Mouse (Mus musculus) heart, adult 2 months (tissue): ENCODE data around the gene Tcf7l1. TPM values are rescaled to one million over a fixed set of nuclear protein-coding genes. Genes with fewer than 3 reads are reported as not detected.
A peak's percentile ranks its signal among the peaks of the same experiment; 100 is the strongest.

Source experiments
- DNase-seq, 2 experiments: peaks; one replicate each; pipeline ENCODE4 v3.0.0; 2021
- H3K27ac ChIP-seq: fragments of 200-600 bp; 2 replicates; pipeline ENCODE4 v1.8.1; 2022
- H3K27me3 ChIP-seq: fragments of 200-500 bp; 2 replicates; pipeline ENCODE4 v1.6.1; 2012; ENCODE audit warnings: mild to moderate bottlenecking, low read length, inconsistent platforms, mixed read lengths; ENCODE audit not compliant: control insufficient read depth, insufficient read depth
- H3K36me3 ChIP-seq: fragments of 200-500 bp; 2 replicates; pipeline ENCODE4 v1.6.1; 2012; ENCODE audit warnings: low read length, inconsistent platforms; ENCODE audit not compliant: control insufficient read depth, insufficient read depth
- H3K4me1 ChIP-seq: fragments of 200-500 bp; 2 replicates; pipeline ENCODE4 v1.6.1; 2011; ENCODE audit warnings: low read length; ENCODE audit not compliant: control insufficient read depth, insufficient read depth
- H3K4me3 ChIP-seq: fragments of 200-600 bp; 2 replicates; pipeline ENCODE4 v1.8.1; 2022
- H3K79me2 ChIP-seq: fragments of 200-500 bp; replicated peaks from 2 replicates; pipeline ENCODE4 v1.6.1; 2012; ENCODE audit warnings: mild to moderate bottlenecking, inconsistent platforms, low read length, moderate library complexity, mixed read lengths; ENCODE audit not compliant: control insufficient read depth, insufficient read depth
- H3K9ac ChIP-seq: fragments of 200-500 bp; 2 replicates; pipeline ENCODE4 v1.6.1; 2012; ENCODE audit warnings: low read depth, mild to moderate bottlenecking, control low read depth, inconsistent platforms, low read length, mixed read lengths
- CTCF ChIP-seq: fragments of 200-600 bp; IDR thresholded peaks from 2 replicates; pipeline ENCODE4 v1.8.1; 2022; ENCODE audit warnings: antibody characterized with exemption, mild to moderate bottlenecking, moderate library complexity
- EP300 ChIP-seq: fragments of 200-500 bp; IDR thresholded peaks from 2 replicates; pipeline ENCODE4 v1.6.1; 2011; ENCODE audit warnings: low read depth, low read length, control low read depth; ENCODE audit not compliant: insufficient read depth
- POLR2A ChIP-seq: fragments of 200-500 bp; IDR thresholded peaks from 2 replicates; pipeline ENCODE4 v1.6.1; 2011; ENCODE audit warnings: mild to moderate bottlenecking, low read depth, low read length, control low read depth; ENCODE audit not compliant: insufficient read depth
- WGBS: fragments of 180-500 bp; shearing (Covaris S2); methylation state at CpG from one replicate; pipeline ENCODE4 v1.1.7; 2018; 5-methylcytosine and 5-hydroxymethylcytosine counted together
- intact Hi-C: fragments of 180-260 bp; cut with DNase I; formaldehyde crosslinking; loops from one replicate; pipeline ENCODE4 v1.15.1; 2025
- polyA plus RNA-seq: library from polyadenylated mRNA; depleted of rRNA; stranded (reverse); fragments of >200 nt; gene quantifications from 2 replicates; pipeline ENCODE4 v1.2.3, GENCODE M21; 2012
- total RNA-seq, 2 experiments: library from RNA; stranded (reverse); gene quantifications; 2 replicates each; pipeline ENCODE4 v1.2.3; 2021

Gene Tcf7l1
- total and polyA plus RNA-seq, 3 experiments = 8.8 to 17.7 (median 10.0) TPM

DNA sequence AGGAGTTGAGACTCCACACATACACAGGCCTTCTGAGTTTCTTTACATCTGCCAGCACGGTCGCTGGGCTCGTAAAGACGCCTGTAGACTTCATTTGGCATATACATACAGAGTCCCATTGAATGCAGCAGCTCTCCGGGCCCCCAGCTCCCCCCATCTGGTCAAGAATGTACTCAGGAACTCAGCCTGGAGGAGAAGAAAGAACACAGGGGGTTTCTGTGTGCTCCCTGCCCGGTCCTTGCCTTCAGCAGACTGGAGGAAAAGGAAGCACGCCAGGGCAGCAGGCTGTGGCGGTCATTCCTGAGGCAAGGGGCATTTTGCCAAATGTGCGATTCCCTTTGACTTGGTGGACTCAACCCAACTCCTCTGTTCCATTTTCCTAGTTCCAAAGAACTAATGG is 20.2 kb downstream of the Tcf7l1 start:
- Histone ChIP-seq H3K9ac (no peak overlapping the region), H3K27me3 (no peaks in the 10 kb centered on the region), H3K27ac (peak overlapping the region; percentile 7), H3K4me1 (peaks cover 4% of the 10 kb centered on the region), H3K4me3 (no peak overlapping the region), H3K36me3 (no peaks in the 10 kb centered on the region; the same call in 1 of the 2 replicates), H3K79me2 (0 out of 2 replicates have a peak, but pooled peaks cover 2% of the 10 kb centered on the region)
- intact Hi-C loops = no loop called here
- 42% methylated on average over 9 of the region's 9 CpGs for WGBS
- peak; percentile 53 to 70 for DNase-seq
- no peak for TF ChIP-seq CTCF
- no peak for TF ChIP-seq POLR2A
- TF ChIP-seq EP300 = no peak

DNA sequence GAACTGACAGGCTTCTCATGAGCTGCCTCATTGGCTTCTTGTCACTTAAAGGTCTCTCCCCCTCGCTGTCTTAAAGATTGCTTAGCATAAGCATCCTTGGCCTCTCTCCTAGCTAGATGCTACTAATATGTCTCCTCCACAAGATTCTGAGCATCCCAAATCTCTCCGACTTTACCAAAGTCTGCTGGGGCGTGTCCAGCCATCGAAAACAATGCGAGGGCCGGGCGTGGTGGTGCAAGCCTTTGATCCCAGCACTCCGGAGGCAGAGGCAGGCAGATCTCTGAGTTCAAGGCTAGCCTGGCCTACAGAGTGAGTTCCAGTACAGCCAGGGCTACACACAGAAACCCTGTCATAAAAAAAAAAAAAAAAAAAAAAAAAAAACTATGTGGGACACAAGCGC is 21.0 kb downstream of the Tcf7l1 start:
- TF ChIP-seq POLR2A = no peak
- no peak for TF ChIP-seq EP300
- TF ChIP-seq CTCF = no peak
- intact Hi-C loops = no loop called here
- no peak overlapping the region for H3K9ac ChIP-seq
- DNase-seq = no peak
- peaks cover 4% of the 10 kb centered on the region for H3K4me1 ChIP-seq
- no peak overlapping the region for H3K27ac ChIP-seq
- no peaks in the 10 kb centered on the region; the same call in 1 of the 2 replicates for H3K36me3 ChIP-seq
- H3K27me3 ChIP-seq = no peaks in the 10 kb centered on the region
- WGBS = 96% methylated on average over 9 of the region's 9 CpGs
- H3K79me2 ChIP-seq = 0 out of 2 replicates have a peak, but pooled peaks cover 2% of the 10 kb centered on the region
- H3K4me3 ChIP-seq = no peak overlapping the region

DNA sequence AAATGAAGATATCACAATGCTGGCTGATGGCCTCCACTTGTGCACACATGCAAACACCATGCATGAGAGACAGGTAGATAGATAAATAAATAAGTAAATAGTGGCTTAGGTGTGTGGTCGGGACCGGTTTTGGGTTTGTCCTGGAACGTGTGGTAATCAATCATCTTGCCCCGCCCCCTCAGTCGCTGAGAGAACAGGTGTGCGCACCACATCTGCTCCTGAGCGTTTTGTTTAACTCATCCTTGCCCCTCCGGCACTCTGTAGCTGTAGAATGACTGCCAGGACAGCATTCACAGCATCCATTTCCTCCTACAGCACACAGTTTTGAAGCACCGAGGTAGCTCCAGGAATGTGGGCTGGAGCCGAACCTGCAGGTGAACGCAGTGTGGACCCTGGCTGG is 25.4 kb downstream of the Tcf7l1 start:
- H3K4me1 ChIP-seq = peaks cover 5% of the 10 kb centered on the region; the same call in 1 of the 2 replicates

DNA sequence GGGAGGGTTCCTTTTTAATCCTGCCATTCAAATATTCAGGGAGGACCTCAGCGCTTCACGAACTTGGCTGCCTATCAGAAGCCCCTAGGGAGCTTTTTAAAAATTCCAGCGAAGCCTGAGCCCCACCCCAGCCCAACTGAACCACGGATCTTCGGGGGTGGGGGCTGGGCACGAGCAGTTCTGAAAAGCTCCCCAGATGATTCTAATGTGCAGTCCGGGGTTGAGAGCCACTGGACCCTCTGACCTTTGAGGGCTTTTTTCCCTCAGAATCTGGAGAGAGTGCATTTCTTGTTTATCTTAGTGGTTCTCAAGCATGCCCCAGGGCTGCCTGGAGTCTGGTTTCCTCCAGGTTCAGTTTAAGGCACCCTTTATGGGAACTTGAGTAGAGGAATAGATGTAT is 27.4 kb downstream of the Tcf7l1 start:
- no peak for TF ChIP-seq CTCF
- no peak for TF ChIP-seq EP300
- TF ChIP-seq POLR2A = no peak
- intact Hi-C loops = no loop called here
- Histone ChIP-seq H3K4me3 (no peak overlapping the region), H3K36me3 (no peaks in the 10 kb centered on the region), H3K79me2 (no peaks in the 10 kb centered on the region; the same call in 1 of the 2 replicates), H3K9ac (no peak overlapping the region), H3K27me3 (no peaks in the 10 kb centered on the region), H3K27ac (no peak overlapping the region), H3K4me1 (peaks cover 5% of the 10 kb centered on the region; the same call in 1 of the 2 replicates)
- 18% methylated on average over 7 of the region's 7 CpGs for WGBS
- DNase-seq = peak in 1 of 2 experiments; percentile 35

More for the DNA sequence above, 25.4 kb downstream of the Tcf7l1 start:
- H3K36me3 ChIP-seq = no peaks in the 10 kb centered on the region; the same call in 1 of the 2 replicates
- TF ChIP-seq POLR2A (no peak), EP300 (no peak), CTCF (no peak)
- no peak overlapping the region for H3K4me3 ChIP-seq
- peaks cover 2% of the 10 kb centered on the region; the same call in 1 of the 2 replicates for H3K79me2 ChIP-seq
- intact Hi-C loops = no loop called here
- H3K27me3 ChIP-seq = no peaks in the 10 kb centered on the region
- 83% methylated on average over 11 of the region's 11 CpGs for WGBS
- H3K9ac ChIP-seq = no peak overlapping the region
- no peak overlapping the region for H3K27ac ChIP-seq
- no peak for DNase-seq

DNA sequence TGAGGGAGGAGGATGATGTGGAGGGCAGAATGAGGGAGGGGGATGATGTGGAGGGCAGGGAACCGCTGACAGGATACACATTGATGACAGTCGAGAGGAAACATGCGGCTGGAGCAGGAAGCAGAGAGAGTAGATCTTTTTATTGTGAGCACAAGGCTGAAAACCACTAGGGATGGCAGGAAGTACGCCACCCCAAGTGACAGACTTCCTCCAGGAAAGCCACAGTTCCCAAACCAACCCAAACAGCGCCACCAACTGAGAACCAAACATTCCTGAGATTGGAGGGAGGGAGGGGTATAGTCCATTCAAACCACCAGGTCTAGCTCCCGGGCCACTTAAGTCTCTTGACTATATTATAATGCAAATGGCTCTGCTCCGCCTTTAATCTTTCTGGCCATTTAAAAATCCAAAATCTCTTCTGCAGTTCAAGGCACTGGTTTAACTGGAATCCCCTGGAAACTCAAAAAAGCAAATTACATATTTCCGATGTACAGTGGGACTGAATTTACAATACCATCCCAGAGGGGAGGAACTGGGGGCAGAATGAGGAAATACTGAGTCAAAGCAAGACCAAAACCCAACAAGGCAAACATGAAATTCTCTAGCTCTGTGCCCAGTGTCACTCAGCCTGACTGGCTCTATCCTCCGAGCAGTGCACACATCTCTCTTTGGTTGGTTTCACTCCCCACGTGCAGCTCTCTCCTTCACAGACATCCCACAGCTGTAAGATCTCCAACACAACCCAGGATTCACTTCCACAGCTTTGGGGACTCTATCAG is 30.6 kb downstream of the Tcf7l1 start:
- Histone ChIP-seq H3K4me1 (peaks cover 8% of the 10 kb centered on the region), H3K36me3 (no peaks in the 10 kb centered on the region), H3K27me3 (no peaks in the 10 kb centered on the region), H3K9ac (no peak overlapping the region), H3K4me3 (no peak overlapping the region), H3K27ac (no peak overlapping the region), H3K79me2 (no peaks in the 10 kb centered on the region; the same call in 1 of the 2 replicates)
- peak; percentile 35 for TF ChIP-seq CTCF
- TF ChIP-seq EP300 = no peak
- DNase-seq = no peak
- intact Hi-C loops = no loop called here
- WGBS = 52% methylated on average over 10 of the region's 10 CpGs

DNA sequence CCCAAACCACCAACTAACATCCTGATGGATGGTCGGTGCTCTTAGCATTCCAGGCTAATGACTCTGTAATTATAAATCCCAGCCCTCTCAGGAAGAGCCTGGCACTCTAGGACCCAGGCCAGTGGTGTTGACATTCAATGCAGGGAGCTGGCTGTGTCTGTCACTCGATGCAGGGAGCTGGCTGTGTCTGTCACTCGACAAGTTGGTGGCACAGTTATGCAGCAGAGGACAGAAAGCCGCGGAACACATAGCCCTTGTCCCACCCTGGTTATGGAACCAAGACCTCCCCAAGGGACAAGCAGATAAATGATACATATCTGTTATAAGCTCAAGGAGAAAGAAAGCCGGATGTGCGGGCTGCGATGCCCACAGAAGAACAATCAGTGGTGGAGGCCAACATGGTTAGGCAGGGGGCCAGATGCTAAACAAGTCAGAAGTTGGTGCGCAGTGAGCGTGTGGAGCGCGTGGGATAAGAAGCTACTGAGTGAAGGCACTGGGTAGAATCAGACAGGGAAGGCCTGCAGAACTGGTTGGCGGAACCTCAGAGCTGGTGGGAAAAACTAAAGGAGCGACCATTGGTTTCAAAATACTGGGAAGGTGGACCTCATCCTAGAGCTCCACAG is 33.7 kb downstream of the Tcf7l1 start:
- DNase-seq = no peak
- WGBS = 48% methylated on average over 14 of the region's 14 CpGs
- intact Hi-C loops = no loop called here
- Histone ChIP-seq H3K27me3 (no peaks in the 10 kb centered on the region), H3K9ac (no peak overlapping the region), H3K36me3 (no peaks in the 10 kb centered on the region), H3K4me1 (peaks cover 4% of the 10 kb centered on the region), H3K27ac (no peak overlapping the region), H3K4me3 (no peak overlapping the region), H3K79me2 (no peaks in the 10 kb centered on the region; the same call in 1 of the 2 replicates)
- TF ChIP-seq CTCF = no peak
- TF ChIP-seq POLR2A = no peak
- no peak for TF ChIP-seq EP300
